Mouse (Mus musculus): ENCODE measurements around the gene Gm2026.
"Not testable (repeated sequence)": the region's sequence is repeated elsewhere in the genome, so short reads cannot be mapped to it uniquely, and the experiment has no call there.

Gm2026 gene

DNA sequence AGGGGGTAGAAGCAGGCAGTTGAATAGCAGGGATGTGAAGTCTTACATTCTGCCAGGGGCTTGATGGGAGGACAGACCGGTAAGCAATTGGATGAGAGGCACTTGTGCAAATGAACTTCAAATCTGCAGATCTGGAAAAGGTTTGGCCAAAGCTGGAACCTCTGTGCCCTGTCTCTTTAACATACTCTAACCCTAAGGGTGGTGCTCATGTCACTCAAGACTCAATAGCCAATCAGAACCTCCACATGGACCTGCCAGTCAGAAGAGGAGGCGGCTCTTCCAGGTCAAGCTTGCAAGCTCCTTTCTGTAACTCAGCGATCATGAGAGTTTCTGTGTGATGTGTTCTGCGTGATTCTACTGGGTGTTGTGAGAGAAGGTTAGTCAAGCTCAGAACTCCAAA lies at the start of gene Gm2026:
Gene Gm2026, plus strand, starts transcription at position 301 of the 400 bp plus-strand sequence.
- DNase-seq = not testable (repeated sequence)

GRCm38 (mm10) chr2:175931000-175931399 lies 34.1 kb upstream of the Gm2026 start, which contains the start of gene Zfp966:
Zfp966 (minus strand) TSS chr2:175931100.
- not testable (repeated sequence) for DNase-seq
